Mouse (Mus musculus) large intestine, adult 2 months (tissue): Measurements from ENCODE around the gene Uhmk1. TPM values are rescaled to one million over a fixed set of nuclear protein-coding genes. Genes with fewer than 3 reads are reported as not detected.
"Not testable (repeated sequence)": the region's sequence is repeated elsewhere in the genome, so short reads cannot be mapped to it uniquely, and the experiment has no call there.

ENCODE experiments used
- DNase-seq: peaks from one replicate; pipeline ENCODE4 v3.0.0-alpha.2; 2012; ENCODE audit warnings: low read depth, low spot score
- WGBS: fragments of 180-500 bp; shearing (Covaris S2); methylation state at CpG from one replicate; pipeline ENCODE4 v1.1.7; 2018; 5-methylcytosine and 5-hydroxymethylcytosine counted together
- polyA plus RNA-seq: library from polyadenylated mRNA; depleted of rRNA; stranded (reverse); fragments of >200 nt; gene quantifications from 2 replicates; pipeline ENCODE4 v1.2.3, GENCODE M21; 2012; rRNA removed

The Uhmk1 gene
- 7.7 and 10.5 TPM in 2 replicates for polyA plus RNA-seq

GRCm38 (mm10) chr1:170214757-170215522 is at the start of gene Uhmk1:
Gene Uhmk1, minus strand, starts transcription at chr1:170215397.
- under 1% methylated on average over 70 of the region's 70 CpGs for WGBS

DNA sequence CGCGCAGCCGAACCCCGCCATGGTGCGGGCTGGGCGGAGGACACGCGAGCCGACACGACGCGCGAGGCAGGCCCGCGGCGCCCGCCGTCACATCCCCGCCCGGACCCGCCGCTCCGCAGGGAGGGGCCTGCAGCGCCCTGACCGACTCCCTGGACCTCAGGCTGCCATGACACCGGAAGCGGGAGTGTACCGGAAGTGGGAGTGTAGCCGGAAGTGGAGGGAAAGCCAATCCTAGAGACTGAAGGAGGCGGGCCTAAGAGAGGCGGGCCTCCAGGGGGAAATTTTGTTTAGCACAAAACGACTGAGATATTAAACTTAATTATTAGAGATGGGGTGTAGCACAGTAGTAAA is 40.3 kb upstream of the Uhmk1 start:
- 20% methylated on average over 32 of the region's 32 CpGs for WGBS
- DNase-seq: peak; percentile 60

More at GRCm38 (mm10) chr1:170214757-170215522, at the start of gene Uhmk1:
- peak; percentile 65 for DNase-seq

DNA sequence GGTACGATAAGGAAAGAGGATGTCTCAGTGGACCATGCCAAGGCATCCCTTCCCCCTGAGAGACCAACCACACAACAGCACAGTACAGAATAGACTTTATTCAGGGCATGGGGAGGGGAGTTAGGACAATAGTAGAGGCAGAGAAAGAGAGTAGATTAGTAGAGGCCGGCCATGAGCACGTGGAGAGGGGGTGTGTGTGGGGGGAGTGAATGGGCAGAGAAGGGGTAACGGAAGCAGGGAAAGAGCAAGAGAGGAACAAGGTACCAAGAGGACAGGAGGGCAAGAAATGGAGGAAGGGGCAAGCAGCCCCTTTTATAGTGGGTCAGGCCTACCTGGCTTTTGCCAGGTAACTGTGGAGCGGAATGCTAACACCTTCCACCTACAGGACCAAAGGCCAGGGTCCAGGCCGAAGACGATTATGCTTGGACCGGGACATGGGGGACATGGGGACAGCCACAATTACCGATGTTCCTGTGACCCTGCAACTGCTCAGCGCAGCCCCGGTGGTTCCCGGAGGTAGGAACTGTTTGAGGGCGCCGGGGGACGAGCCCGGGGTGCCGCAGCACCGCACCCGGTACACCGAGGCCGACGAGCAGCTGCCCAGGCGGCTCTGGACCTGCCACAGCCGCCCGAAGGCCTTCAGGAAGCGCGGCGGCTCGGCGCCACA is 39.8 kb upstream of the Uhmk1 start:
- WGBS: 41% methylated on average over 30 of the region's 30 CpGs
- DNase-seq: no peak

DNA sequence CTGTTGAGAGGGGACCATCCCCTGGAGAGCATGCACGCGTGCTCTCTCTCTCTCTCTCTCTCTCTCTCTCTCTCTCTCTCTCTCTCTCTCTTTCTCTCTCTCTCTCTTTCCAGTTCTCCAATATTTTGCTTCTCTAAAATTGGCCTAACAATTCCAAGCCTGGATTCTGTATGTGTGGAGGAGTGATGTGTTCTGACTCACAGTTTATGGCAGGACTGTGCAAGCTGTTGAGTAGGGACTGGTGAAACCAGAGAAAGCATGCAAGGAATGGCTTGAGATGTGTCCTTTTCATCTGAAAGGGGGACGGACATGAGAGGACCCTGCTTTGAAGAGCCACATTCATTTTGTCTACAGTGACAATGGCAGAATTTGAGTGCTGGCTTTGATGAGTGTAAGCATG is 29.8 kb upstream of the Uhmk1 start:
- 88% methylated on average over 3 of the region's 3 CpGs for WGBS
- DNase-seq: no peak

GRCm38 (mm10) chr1:170232688-170233087 is 17.5 kb upstream of the Uhmk1 start, which contains the start of gene Sh2d1b2:
Gene Sh2d1b2, plus strand, starts transcription at chr1:170232749.
- not testable (repeated sequence) for DNase-seq
- WGBS: 59% methylated on average over 6 of the region's 6 CpGs

DNA sequence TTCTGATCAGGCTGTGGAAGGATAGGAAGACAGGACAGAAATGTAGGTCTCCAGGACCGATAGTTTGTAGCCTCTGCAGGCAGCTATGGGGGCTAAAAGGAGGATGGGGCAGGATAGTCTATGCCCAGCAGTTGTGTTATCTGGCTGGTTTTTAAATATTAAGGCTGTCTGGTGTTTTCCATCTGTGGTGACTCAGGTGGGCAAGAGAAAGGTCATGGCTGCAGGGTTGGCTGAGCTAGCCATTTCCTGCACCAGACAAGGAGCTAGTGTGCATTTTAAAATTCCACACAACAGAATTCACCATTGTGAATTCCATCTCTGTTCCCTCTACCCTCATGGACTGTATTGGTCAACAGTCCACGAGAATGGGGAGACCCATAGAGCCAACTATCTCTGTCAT is 8.1 kb upstream of the Uhmk1 start:
- DNase-seq: no peak

GRCm38 (mm10) chr1:170220351-170220750 is 5.2 kb upstream of the Uhmk1 start:
- DNase-seq: no peak

More for the DNA sequence above, 8.1 kb upstream of the Uhmk1 start:
- WGBS: 85% methylated on average over 2 of the region's 2 CpGs

GRCm38 (mm10) chr1:170218091-170218884 is 3.1 kb upstream of the Uhmk1 start:
- 80% methylated on average over 6 of the region's 6 CpGs for WGBS
- DNase-seq: no peak

- DNase-seq: no peak
- 61% methylated on average over 3 of the region's 3 CpGs for WGBS
Measured at GRCm38 (mm10) chr1:170215590-170215989, 393 bp upstream of the Uhmk1 start.

GRCm38 (mm10) chr1:170214383-170214756 is 827 bp downstream of the Uhmk1 start:
- DNase-seq: no peak
- 8% methylated on average over 7 of the region's 7 CpGs for WGBS

DNA sequence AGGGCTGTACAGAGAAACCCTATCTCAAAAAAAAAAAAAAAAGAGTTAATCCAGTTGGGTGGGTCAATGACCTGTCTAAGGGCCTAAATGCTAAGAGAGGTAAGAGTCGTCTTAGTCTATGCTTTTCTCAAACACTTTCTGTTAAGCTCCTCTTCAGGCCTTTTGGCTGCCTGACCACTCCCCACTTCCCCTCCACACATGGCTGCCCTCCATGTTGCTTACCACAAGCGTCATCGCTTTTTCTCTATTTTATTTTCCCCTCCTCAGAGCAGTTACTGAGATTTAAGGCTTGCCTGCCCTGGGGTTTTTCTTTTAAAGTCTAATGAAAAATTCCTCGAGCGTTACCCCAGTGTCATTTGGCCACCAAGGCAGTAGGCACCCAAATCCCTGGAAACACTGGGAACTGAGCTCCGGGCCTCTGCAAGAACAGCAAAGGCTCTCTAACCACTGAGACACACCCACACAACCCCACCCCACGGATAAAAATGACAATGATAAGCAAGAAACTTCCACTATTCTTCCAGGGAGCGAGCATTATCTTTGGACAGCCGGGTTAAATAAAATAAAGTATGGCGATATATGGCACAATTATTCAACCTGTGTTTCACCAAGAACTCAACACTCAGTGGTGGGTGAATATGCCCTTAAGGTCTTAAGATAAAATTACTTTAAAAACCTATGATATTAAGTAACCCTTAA is 1.9 kb downstream of the Uhmk1 start:
- DNase-seq: no peak
- WGBS: 88% methylated on average over 10 of the region's 10 CpGs

DNA sequence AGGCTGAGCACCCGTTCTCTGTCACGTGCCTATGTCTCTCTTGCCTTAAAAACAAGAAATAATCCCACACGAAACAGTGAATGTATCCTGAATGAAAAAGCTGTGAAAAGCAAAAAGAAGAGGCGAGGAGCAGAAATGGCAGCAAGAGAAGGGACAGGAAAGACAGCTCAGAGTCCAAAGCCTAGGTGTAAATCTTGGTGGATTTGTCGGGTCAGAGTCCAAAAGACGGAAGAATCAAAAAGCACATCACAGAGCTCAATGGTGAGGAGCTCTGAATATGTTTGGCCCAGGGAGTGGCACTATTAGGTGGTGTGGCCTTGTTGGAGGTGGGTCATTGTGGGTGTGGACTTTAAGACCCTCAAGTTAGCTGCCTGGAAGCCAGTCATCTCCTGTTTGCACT is 8.8 kb downstream of the Uhmk1 start:
- no peak for DNase-seq
- 81% methylated on average over 6 of the region's 6 CpGs for WGBS

DNA sequence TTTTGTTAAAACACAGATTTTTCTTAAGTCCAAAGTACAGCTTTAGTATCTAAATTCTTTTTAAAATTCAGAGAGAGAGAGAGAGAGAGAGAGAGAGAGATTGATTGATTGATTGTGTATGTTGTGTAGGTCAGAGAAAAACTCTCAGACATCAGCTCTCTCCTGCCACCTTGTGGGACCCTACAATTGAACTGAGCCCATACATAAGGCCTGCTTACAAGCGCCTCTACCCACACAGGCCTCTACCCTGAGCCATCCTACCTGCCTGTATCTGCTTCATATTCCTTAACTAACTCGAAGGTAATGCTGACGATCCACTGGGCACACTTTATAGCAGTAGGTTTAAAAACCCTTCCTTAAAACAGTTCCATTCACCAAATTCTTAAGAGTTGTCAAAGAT is 14.8 kb downstream of the Uhmk1 start:
- 74% methylated on average over 3 of the region's 3 CpGs for WGBS
- DNase-seq: no peak

DNA sequence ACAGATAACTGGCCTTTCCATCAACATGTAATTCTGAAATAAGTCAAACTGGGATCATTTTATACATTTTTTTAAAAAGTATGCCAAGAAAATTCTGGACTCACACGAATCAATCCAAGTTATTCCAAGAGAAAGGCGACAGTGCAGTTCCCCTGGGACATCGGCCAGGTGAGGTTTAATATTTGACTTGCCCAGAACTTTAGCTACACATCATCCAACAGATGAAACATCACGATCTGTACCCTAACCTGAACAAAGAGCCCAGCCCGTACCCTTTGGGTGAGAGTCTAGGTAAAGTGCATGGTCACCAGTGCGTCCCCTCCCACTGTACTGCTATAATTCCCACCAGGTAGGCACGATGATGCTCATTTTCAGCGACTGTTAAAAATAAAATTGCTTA is 19.0 kb downstream of the Uhmk1 start:
- WGBS: 51% methylated on average over 8 of the region's 8 CpGs
- no peak for DNase-seq

- no peak for DNase-seq
- 91% methylated on average over 1 of the region's 1 CpGs for WGBS
Measured at GRCm38 (mm10) chr1:170191925-170192324, 23.3 kb downstream of the Uhmk1 start.

DNA sequence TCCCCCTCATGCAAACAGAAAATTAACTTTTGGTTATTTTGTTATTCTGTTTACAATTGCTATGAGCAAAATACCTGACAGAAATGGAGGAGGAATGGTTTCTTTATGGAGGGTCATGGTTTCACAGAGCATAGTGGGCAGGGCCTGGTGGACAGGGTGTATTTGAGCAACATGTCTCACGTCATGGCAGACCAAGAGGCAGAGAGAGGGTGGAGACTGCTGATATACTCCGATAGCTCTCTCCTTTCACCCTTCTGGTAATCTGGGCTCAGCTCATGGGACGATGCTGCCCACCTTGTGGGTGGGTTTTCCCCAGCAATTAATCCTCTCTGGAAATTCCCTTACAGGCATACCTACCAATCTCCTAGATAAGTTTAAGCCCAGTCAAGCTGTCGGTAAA is 25.0 kb downstream of the Uhmk1 start:
- WGBS: 70% methylated on average over 4 of the region's 4 CpGs
- no peak for DNase-seq

DNA sequence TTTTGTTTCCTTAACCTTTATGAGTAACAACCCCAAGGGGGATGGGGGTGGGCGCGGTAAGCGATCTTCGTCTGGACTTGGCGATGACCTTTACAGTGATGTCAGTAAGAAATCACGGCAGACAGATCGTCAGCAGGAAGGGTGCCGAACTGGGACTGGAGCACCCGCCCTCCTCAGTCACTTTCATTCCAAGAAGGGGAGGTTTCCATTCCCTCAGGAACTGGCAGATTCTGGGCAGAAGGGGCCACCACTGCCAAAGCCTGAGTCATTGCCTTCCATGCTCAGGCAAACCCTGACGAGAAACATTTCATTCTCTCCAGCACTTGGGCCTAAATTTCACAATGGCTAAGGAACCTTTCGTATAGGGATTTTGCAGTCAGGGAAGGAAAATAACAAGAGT is 26.6 kb downstream of the Uhmk1 start:
- WGBS: 42% methylated on average over 11 of the region's 11 CpGs
- no peak for DNase-seq

DNA sequence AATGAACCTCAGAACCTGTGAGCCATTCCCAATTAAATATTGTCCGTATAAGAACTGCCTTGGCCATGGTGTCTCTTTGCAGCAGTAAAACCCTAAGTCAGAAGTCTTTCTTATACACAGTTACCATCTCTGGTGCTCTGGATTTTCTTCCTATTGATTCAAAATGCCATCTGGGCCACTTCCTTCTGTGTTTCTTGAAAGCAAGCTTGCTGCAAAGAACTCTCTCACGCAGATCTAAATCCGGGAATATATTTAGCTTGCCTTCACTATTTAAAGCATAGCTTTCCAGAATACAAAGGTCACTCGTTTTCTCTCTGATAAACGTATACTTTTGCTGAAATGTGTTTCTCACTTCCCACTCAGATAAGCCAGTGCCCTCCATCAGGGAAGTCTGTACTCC is 28.7 kb downstream of the Uhmk1 start:
- DNase-seq: no peak
- 67% methylated on average over 5 of the region's 5 CpGs for WGBS

- 88% methylated on average over 3 of the region's 3 CpGs for WGBS
- no peak for DNase-seq
Measured at GRCm38 (mm10) chr1:170185137-170185536, 30.1 kb downstream of the Uhmk1 start.

- no peak for DNase-seq
Measured at GRCm38 (mm10) chr1:170182706-170183105, 32.5 kb downstream of the Uhmk1 start.
